ENCODE assay signal across 13 mouse cellular contexts in the genomic region with DNA sequence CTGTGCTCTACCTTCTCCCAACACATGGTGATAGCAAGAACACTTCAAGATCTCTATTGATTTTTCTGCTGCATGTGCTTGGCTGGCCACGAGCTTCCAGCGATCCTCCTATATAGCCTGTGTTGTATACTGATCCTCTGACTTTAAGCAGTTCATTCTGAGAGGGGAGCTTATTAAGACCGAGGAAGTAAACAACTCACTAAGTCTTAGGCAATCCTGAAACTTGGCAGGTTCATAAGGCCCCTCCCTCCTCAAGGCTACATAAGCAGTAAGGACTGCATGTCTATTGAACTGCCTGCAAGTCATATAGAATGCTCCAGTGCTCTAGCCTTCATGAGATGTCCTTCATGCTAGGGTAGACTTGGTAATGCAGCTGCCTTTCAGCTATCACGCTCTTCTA.
"Had no signal": no experiment of that assay in that cellular context is flagged by ENCODE, and none has a peak within 500 bp of the region (broad histone marks: within the 10 kb centered on the region; RNA-seq: fewer than 3 reads in every experiment).

No protein-coding gene starts in this region.

- H3K9me3 ChIP-seq: limb, embryonic 15.5 days; neural tube, embryonic 12.5 days had no signal

- H3K4me2 ChIP-seq: limb, embryonic 15.5 days; lung, embryonic 14.5 days; neural tube, embryonic 12.5 days had no signal

- DNase-seq: kidney, adult 11 months; kidney, adult 9 months; kidney, postnatal 36 days; layer of hippocampus, adult 9-11 months; layer of hippocampus, postnatal 36 days; lung, embryonic 14.5 days; midbrain, embryonic 14.5 days; thymus, adult 18-20 months; thymus, postnatal 14 days had no signal

- H3K4me3 ChIP-seq: limb, embryonic 15.5 days; neural tube, embryonic 12.5 days had no signal

- H3K9ac ChIP-seq: limb, embryonic 15.5 days; liver, embryonic 14.5 days; lung, embryonic 14.5 days; neural tube, embryonic 12.5 days had no signal

- H3K4me1 ChIP-seq: neural tube, embryonic 12.5 days had no signal

- H3K27me3 ChIP-seq: limb, embryonic 15.5 days; neural tube, embryonic 12.5 days had no signal

- H3K27ac ChIP-seq: kidney, postnatal 0 days; limb, embryonic 15.5 days; liver, embryonic 14.5 days; neural tube, embryonic 12.5 days had no signal
